Mouse (Mus musculus) limb, embryonic 10.5 days (tissue): ENCODE results near the gene BC030870. TPM values are rescaled to one million over a fixed set of nuclear protein-coding genes. Genes with fewer than 3 reads are reported as not detected.
"Not testable (repeated sequence)": the region's sequence is repeated elsewhere in the genome, so short reads cannot be mapped to it uniquely, and the experiment has no call there.

Source experiments
- DNase-seq: peaks from one replicate; pipeline ENCODE4 v3.0.0-alpha.2; 2017; ENCODE audit warnings: low spot score
- H3K27ac ChIP-seq: fragments of 300-500 bp; sonication (generic); 2 replicates; pipeline ENCODE4 v1.5.1; 2016; ENCODE audit warnings: mild to moderate bottlenecking
- H3K27me3 ChIP-seq: fragments of 300-500 bp; sonication (generic); 2 replicates; pipeline ENCODE4 v1.6.1; 2016; ENCODE audit warnings: low read depth, mild to moderate bottlenecking; ENCODE audit not compliant: poor library complexity, severe bottlenecking
- H3K36me3 ChIP-seq: fragments of 300-500 bp; sonication (generic); 2 replicates; pipeline ENCODE4 v1.6.1; 2016; ENCODE audit warnings: mild to moderate bottlenecking, moderate library complexity
- H3K4me1 ChIP-seq: fragments of 300-500 bp; sonication (generic); 2 replicates; pipeline ENCODE4 v1.6.1; 2016
- H3K4me3 ChIP-seq: fragments of 300-500 bp; sonication (generic); 2 replicates; pipeline ENCODE4 v1.5.1; 2016; ENCODE audit warnings: mild to moderate bottlenecking, moderate library complexity
- H3K9me3 ChIP-seq: fragments of 300-500 bp; sonication (generic); replicated peaks from 2 replicates; pipeline ENCODE4 v1.6.1; 2016; ENCODE audit warnings: mild to moderate bottlenecking
- WGBS: fragments of 180-500 bp; shearing (Covaris S2); methylation state at CpG from one replicate; pipeline ENCODE4 v1.1.7; 2016; 5-methylcytosine and 5-hydroxymethylcytosine counted together
- polyA plus RNA-seq: library from polyadenylated mRNA; unstranded; fragments of >200 nt; fragmentation: Nextera tagmentation; extraction: Ambion mirVana; gene quantifications from 2 replicates; pipeline ENCODE4 v1.2.1, GENCODE M21; 2016

BC030870 gene
- polyA plus RNA-seq, result not detected in 2 replicates

DNA sequence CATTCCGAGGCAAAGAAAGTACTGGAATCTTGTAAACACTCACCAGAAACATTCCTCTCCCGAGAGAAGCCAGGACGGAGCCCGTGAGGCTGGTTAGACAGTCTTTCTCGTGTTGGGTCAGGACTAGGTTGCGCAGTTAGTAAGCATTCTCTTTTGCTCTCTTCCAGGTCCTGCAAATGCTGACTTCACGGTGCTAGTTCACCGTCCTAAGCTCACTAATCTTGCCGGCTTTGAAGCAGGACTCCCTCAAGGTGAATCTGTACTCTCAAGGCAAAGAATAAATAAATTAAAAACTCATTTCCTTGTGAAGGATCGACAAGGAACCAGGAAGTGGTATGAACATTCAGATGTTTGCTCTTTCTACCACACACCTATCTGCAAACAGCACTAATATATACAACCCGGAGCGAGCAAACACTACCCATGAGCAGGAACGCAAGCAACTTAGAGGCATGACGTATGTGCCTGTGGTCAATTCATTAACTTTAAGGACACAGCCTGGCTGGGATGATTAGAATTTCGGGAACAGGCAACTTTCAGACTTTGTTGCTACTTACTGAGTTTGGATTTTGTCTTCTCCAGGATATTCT is at the start of gene BC030870:
Gene BC030870 (minus strand): TSS at position 365 of the 590 bp plus-strand sequence.
- Histone ChIP-seq H3K4me3 (no peak within 1 kb of the TSS), H3K9me3 (no peaks in the 10 kb centered on the region), H3K4me1 (no peaks in the 10 kb centered on the region), H3K27me3 (no peaks in the 10 kb centered on the region), H3K36me3 (no peaks in the 10 kb centered on the region), H3K27ac (no peak within 1 kb of the TSS)
- DNase-seq, result no peak
- WGBS, result 84% methylated on average over 15 of the region's 15 CpGs

- H3K4me1 ChIP-seq, result peaks cover 3% of the 10 kb centered on the region
- WGBS, result 73% methylated on average over 3 of the region's 3 CpGs
- no peak overlapping the region for H3K27ac ChIP-seq
- DNase-seq, result no peak
- no peaks in the 10 kb centered on the region for H3K36me3 ChIP-seq
- no peaks in the 10 kb centered on the region for H3K9me3 ChIP-seq
- H3K4me3 ChIP-seq, result no peak overlapping the region
- H3K27me3 ChIP-seq, result no peaks in the 10 kb centered on the region
These were observed 45.5 kb upstream of the BC030870 start for GRCm38 (mm10) chr8:65174746-65175476.

GRCm38 (mm10) chr8:65169184-65169583 is 39.8 kb upstream of the BC030870 start:
- Histone ChIP-seq H3K4me3 (no peak overlapping the region), H3K27ac (no peak overlapping the region), H3K9me3 (no peaks in the 10 kb centered on the region), H3K4me1 (no peaks in the 10 kb centered on the region), H3K27me3 (no peaks in the 10 kb centered on the region), H3K36me3 (no peaks in the 10 kb centered on the region)
- WGBS, result 91% methylated on average over 3 of the region's 3 CpGs
- no peak for DNase-seq

GRCm38 (mm10) chr8:65160676-65161075 is 31.3 kb upstream of the BC030870 start:
- not testable (repeated sequence) for DNase-seq

DNA sequence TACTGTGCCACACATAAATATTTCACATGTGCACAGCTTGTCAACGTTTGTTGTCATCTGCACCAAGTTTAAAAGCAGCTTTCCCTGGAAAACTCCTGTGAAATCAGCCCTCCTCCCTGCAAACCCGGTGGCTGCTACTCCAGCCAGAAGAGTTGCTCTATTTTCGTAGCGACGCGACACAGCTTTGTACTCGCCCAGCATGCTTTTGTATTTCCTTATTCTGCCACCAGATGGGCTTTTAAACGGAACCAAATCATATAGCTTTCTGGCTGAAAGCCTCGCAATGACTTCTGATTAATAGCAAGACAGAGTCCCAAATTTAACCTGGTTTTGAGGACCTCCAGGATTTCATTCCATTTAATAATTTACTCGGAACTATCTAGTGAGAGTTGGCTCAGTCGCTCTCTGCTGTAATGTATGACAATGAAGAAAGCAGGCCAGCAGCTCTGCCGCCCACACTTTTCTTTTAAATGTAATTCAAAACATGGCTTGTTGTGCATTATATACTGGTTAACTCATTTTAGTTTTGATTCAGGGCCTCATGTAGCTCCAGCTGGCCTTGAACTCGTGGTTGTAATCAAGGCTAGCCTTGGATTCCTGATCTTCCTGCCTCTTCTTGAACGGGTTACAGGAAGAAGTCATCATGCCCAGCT is 29.9 kb upstream of the BC030870 start:
- Histone ChIP-seq H3K9me3 (no peaks in the 10 kb centered on the region), H3K4me1 (no peaks in the 10 kb centered on the region), H3K27me3 (no peaks in the 10 kb centered on the region), H3K27ac (no peak overlapping the region), H3K36me3 (no peaks in the 10 kb centered on the region), H3K4me3 (no peak overlapping the region)
- 81% methylated on average over 14 of the region's 14 CpGs for WGBS
- DNase-seq, result no peak

More at GRCm38 (mm10) chr8:65160676-65161075, 31.3 kb upstream of the BC030870 start:
- not testable (repeated sequence) for H3K27me3 ChIP-seq, H3K27ac ChIP-seq, H3K4me3 ChIP-seq, H3K36me3 ChIP-seq, H3K4me1 ChIP-seq, H3K9me3 ChIP-seq
- WGBS, result 55% methylated on average over 1 of the region's 1 CpGs

- DNase-seq, result no peak
- Histone ChIP-seq H3K36me3 (no peaks in the 10 kb centered on the region), H3K27me3 (no peaks in the 10 kb centered on the region), H3K27ac (no peak overlapping the region), H3K4me3 (no peak overlapping the region), H3K9me3 (no peaks in the 10 kb centered on the region), H3K4me1 (no peaks in the 10 kb centered on the region)
- WGBS, result 90% methylated on average over 4 of the region's 4 CpGs
These were observed 28.5 kb upstream of the BC030870 start for GRCm38 (mm10) chr8:65157901-65158300.

- no peak for DNase-seq
- Histone ChIP-seq H3K36me3 (no peaks in the 10 kb centered on the region), H3K27me3 (no peaks in the 10 kb centered on the region), H3K27ac (no peak overlapping the region), H3K4me1 (no peaks in the 10 kb centered on the region), H3K4me3 (no peak overlapping the region), H3K9me3 (no peaks in the 10 kb centered on the region)
- 76% methylated on average over 3 of the region's 3 CpGs for WGBS
These were observed 9.6 kb upstream of the BC030870 start for GRCm38 (mm10) chr8:65138830-65139466.

DNA sequence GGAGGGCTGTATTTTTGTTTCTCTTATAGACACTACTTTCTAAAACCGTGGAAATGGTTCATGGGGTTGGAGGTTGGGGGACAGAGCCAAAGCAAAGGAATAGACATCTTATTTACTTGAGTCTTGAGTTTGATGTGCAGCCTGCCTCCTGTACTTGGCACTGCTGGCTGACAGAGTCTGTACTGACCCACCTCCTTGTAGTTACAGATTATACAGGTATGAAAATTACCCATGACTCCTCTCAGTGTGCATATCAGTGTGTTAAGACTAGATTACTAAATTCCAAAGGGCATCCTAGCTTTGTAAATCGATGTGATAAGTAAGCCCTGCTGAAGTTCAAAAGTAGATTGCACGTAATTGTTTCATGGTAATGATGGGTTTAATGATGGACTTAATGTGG is 2.9 kb downstream of the BC030870 start:
- H3K9me3 ChIP-seq, result no peaks in the 10 kb centered on the region
- H3K27ac ChIP-seq, result no peak overlapping the region
- no peak overlapping the region for H3K4me3 ChIP-seq
- H3K27me3 ChIP-seq, result no peaks in the 10 kb centered on the region
- 82% methylated on average over 3 of the region's 3 CpGs for WGBS
- DNase-seq, result no peak
- H3K4me1 ChIP-seq, result no peaks in the 10 kb centered on the region
- H3K36me3 ChIP-seq, result no peaks in the 10 kb centered on the region

DNA sequence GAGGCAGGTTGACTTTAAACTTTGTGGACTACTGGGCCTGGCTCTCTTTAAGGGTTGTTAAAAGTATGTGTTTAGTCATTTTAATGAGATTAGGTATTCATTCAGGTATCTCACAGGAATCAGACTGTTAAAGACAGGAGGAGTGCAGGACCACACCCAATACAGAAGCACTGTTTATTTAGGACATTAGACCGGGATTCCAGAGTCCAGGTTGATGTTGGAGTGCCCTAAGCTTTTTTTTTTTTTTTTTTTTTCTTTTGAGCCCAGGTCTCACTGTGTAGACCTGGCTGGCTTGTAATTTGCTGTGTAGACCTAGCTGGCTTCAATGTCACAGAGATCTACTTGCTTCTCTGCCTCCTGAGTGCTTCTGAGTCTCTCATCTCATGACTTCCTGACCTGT is 3.3 kb downstream of the BC030870 start:
- WGBS, result 63% methylated on average over 1 of the region's 1 CpGs
- H3K9me3 ChIP-seq, result no peaks in the 10 kb centered on the region
- no peak overlapping the region for H3K4me3 ChIP-seq
- no peaks in the 10 kb centered on the region for H3K36me3 ChIP-seq
- H3K4me1 ChIP-seq, result no peaks in the 10 kb centered on the region
- no peak for DNase-seq
- H3K27ac ChIP-seq, result no peak overlapping the region
- no peaks in the 10 kb centered on the region for H3K27me3 ChIP-seq

DNA sequence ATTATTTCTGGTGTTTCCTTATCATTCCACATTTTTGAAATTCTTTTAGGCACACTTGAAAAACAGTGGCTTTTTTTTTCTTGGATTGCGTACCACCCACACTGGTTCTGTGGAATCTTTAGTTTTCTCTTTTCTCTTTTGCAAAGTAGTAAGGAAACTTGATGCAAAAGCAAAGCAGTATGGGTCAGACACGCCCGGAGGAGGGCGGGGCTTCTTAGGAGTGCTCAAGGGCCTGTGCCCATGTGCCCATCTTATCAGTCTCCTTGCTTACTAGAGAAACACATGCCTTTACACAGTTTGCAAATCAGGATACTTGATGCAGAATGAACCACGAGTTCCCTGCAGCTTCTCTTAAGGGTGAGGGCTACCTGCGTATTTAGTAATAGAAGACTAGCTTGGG is 17.3 kb downstream of the BC030870 start:
- 87% methylated on average over 6 of the region's 6 CpGs for WGBS
- Histone ChIP-seq H3K36me3 (no peaks in the 10 kb centered on the region), H3K4me3 (no peak overlapping the region), H3K27me3 (no peaks in the 10 kb centered on the region), H3K4me1 (no peaks in the 10 kb centered on the region), H3K27ac (no peak overlapping the region), H3K9me3 (no peaks in the 10 kb centered on the region)
- DNase-seq, result no peak

DNA sequence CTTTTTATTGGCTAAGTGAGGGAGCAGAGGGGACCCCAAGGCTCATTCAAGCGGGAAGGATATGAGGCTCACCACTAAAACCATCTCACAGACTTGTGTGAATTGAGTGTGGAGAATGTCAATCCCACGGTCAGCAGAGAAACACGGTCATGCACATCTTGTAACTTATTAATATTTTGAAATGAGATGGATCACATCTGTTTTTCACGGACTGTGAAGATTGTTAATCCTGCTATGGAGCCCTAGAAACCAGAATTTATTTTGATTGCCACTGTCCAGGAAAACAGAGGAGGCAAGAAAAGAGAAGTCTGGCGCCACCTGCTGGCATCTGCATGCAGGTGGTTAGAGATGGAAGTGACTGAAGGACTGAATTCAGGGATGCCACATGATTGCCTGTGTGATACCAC is 19.1 kb downstream of the BC030870 start:
- 40% methylated on average over 5 of the region's 5 CpGs for WGBS
- H3K27me3 ChIP-seq, result no peaks in the 10 kb centered on the region
- H3K9me3 ChIP-seq, result no peaks in the 10 kb centered on the region
- DNase-seq, result peak; percentile 88
- H3K36me3 ChIP-seq, result no peaks in the 10 kb centered on the region
- H3K27ac ChIP-seq, result no peak overlapping the region
- no peaks in the 10 kb centered on the region for H3K4me1 ChIP-seq
- no peak overlapping the region for H3K4me3 ChIP-seq

- H3K27ac ChIP-seq, result no peak overlapping the region
- no peak for DNase-seq
- no peaks in the 10 kb centered on the region for H3K4me1 ChIP-seq
- WGBS, result 74% methylated on average over 6 of the region's 6 CpGs
- H3K27me3 ChIP-seq, result no peaks in the 10 kb centered on the region
- H3K4me3 ChIP-seq, result no peak overlapping the region
- no peaks in the 10 kb centered on the region for H3K9me3 ChIP-seq
- no peaks in the 10 kb centered on the region for H3K36me3 ChIP-seq
These were observed 20.4 kb downstream of the BC030870 start for GRCm38 (mm10) chr8:65108936-65109335.
